Mouse (Mus musculus): ENCODE data around the gene Lcn12. TPM values are rescaled to one million over a fixed set of nuclear protein-coding genes. Genes with fewer than 3 reads are reported as not detected.

Gene Lcn12
- total and polyA plus RNA-seq, 3 experiments: not detected

DNA sequence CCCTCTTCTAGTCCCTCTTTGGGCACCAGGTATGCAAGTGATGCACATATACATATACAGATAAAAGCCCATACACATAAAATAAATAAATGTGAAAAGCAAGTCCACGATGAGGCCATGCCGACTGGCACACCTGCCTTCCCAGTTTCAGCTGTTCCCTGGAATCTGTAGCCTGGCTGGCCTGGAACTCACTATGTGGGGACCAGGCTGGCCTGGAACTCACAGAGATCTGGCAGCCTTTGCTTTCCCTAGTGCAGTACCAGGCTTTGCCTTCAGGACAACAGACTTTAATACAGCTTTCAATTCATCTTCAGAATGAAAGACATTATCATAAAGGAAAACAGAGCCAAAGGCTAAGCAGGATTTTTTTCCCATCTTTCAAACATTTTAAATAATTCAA is 40.0 kb upstream of the Lcn12 start:
- no peak for ATAC-seq (ENCODE audit: extremely low read depth, insufficient number of reproducible peaks, low FRiP score, poor library complexity, severe bottlenecking)
- Histone ChIP-seq H3K36me3 (replicated peaks) (peaks cover 94% of the 10 kb centered on the region), H3K9me3 (replicated peaks) (no peaks in the 10 kb centered on the region)

GRCm38 (mm10) chr2:25526510-25527302 is 33.0 kb upstream of the Lcn12 start:
- Histone ChIP-seq H3K36me3 (replicated peaks) (peaks cover 98% of the 10 kb centered on the region), H3K27me3 (ENCODE audit: insufficient read depth, low read length) (no peaks in the 10 kb centered on the region), H3K9me3 (replicated peaks) (no peaks in the 10 kb centered on the region), H3K4me3 (ENCODE audit: low read depth, low read length) (no peak overlapping the region), H3K4me1 (ENCODE audit: insufficient read depth, low read depth, low read length) (no peaks in the 10 kb centered on the region)
- ATAC-seq (ENCODE audit: extremely low read depth, insufficient number of reproducible peaks, low FRiP score, poor library complexity, severe bottlenecking): no peak
- no peak for DNase-seq (ENCODE audit: low spot score)
- TF ChIP-seq GATA1 (IDR thresholded peaks at IDR 0.05; ENCODE audit: borderline replicate concordance, low read length): no peak

More for the DNA sequence above, 40.0 kb upstream of the Lcn12 start:
- TF ChIP-seq CTCF (IDR thresholded peaks at IDR 0.05; ENCODE audit: low read depth, low read length) (no peak), GATA1 (IDR thresholded peaks at IDR 0.05; ENCODE audit: borderline replicate concordance, low read length) (no peak), TAL1 (conservative IDR thresholded peaks at IDR 0.05; ENCODE audit: low read depth, low read length) (no peak)
- H3K27me3 ChIP-seq (ENCODE audit: insufficient read depth, low read length): no peaks in the 10 kb centered on the region
- no peak overlapping the region for H3K4me3 ChIP-seq (ENCODE audit: low read depth, low read length)
- DNase-seq (ENCODE audit: low spot score): no peak
- peaks cover 14% of the 10 kb centered on the region for H3K4me1 ChIP-seq (ENCODE audit: insufficient read depth, low read depth, low read length)

GRCm38 (mm10) chr2:25509912-25510311 is 16.2 kb upstream of the Lcn12 start:
- Histone ChIP-seq H3K9me3 (replicated peaks) (no peaks in the 10 kb centered on the region), H3K4me1 (ENCODE audit: insufficient read depth, low read depth, low read length) (no peaks in the 10 kb centered on the region), H3K27me3 (ENCODE audit: insufficient read depth, low read length) (peaks cover 16% of the 10 kb centered on the region), H3K36me3 (replicated peaks) (peaks cover 21% of the 10 kb centered on the region), H3K4me3 (ENCODE audit: low read depth, low read length) (no peak overlapping the region)
- TF ChIP-seq GATA1 (IDR thresholded peaks at IDR 0.05; ENCODE audit: borderline replicate concordance, low read length): no peak
- TF ChIP-seq GATA2 (IDR thresholded peaks at IDR 0.05; ENCODE audit: borderline replicate concordance, low read depth, low read length): no peak
- no peak for TF ChIP-seq POLR2AphosphoS5 (IDR thresholded peaks at IDR 0.05; ENCODE audit: insufficient replicate concordance, low read depth, low read length)
- no peak for TF ChIP-seq CTCF (IDR thresholded peaks at IDR 0.05; ENCODE audit: low read depth, low read length)
- TF ChIP-seq TAL1 (conservative IDR thresholded peaks at IDR 0.05; ENCODE audit: low read depth, low read length): no peak
- ATAC-seq (ENCODE audit: extremely low read depth, insufficient number of reproducible peaks, low FRiP score, poor library complexity, severe bottlenecking): no peak
- no peak for DNase-seq (ENCODE audit: low spot score)

DNA sequence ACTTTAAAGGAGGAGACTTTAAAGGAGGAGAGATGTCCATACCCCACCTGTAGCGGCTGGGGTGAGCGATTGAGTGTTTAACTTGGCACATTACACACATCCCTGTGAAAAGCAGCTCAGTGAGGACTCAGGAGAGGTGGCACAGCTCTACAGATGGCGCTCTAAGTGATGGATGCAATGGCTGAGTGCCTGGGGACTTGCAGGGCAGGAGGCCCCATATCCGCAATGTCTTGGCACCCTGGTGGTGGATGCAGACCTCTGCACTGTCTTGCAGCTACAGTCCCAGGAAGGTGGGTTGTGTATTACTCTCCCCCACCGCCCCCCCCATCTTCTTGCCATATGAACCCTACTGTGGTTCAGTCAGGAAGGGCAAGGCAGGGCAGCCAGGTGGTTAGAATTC is 13.3 kb upstream of the Lcn12 start:
- H3K4me1 ChIP-seq (ENCODE audit: insufficient read depth, low read depth, low read length): peaks cover 15% of the 10 kb centered on the region
- peaks cover 10% of the 10 kb centered on the region; the same call in 1 of the 2 replicates for H3K27me3 ChIP-seq (ENCODE audit: insufficient read depth, low read length)
- H3K4me3 ChIP-seq (ENCODE audit: low read depth, low read length): no peak overlapping the region
- no peak for TF ChIP-seq GATA2 (IDR thresholded peaks at IDR 0.05; ENCODE audit: borderline replicate concordance, low read depth, low read length)
- TF ChIP-seq POLR2AphosphoS5 (IDR thresholded peaks at IDR 0.05; ENCODE audit: insufficient replicate concordance, low read depth, low read length): no peak
- no peak for TF ChIP-seq CTCF (IDR thresholded peaks at IDR 0.05; ENCODE audit: low read depth, low read length)
- no peak for DNase-seq (ENCODE audit: low spot score)
- ATAC-seq (ENCODE audit: extremely low read depth, insufficient number of reproducible peaks, low FRiP score, poor library complexity, severe bottlenecking): no peak
- H3K36me3 ChIP-seq (replicated peaks): peaks cover 51% of the 10 kb centered on the region
- no peaks in the 10 kb centered on the region for H3K9me3 ChIP-seq (replicated peaks)

GRCm38 (mm10) chr2:25505860-25506259 is 12.1 kb upstream of the Lcn12 start:
- Histone ChIP-seq H3K4me3 (ENCODE audit: low read depth, low read length) (no peak overlapping the region), H3K27me3 (ENCODE audit: insufficient read depth, low read length) (peaks cover 5% of the 10 kb centered on the region; the same call in 1 of the 2 replicates), H3K9me3 (replicated peaks) (no peaks in the 10 kb centered on the region), H3K36me3 (replicated peaks) (peaks cover 56% of the 10 kb centered on the region), H3K4me1 (ENCODE audit: insufficient read depth, low read depth, low read length) (peaks cover 24% of the 10 kb centered on the region)
- ATAC-seq (ENCODE audit: extremely low read depth, insufficient number of reproducible peaks, low FRiP score, poor library complexity, severe bottlenecking) (no peak), DNase-seq (ENCODE audit: low spot score) (no peak)
- TF ChIP-seq POLR2AphosphoS5 (IDR thresholded peaks at IDR 0.05; ENCODE audit: insufficient replicate concordance, low read depth, low read length) (no peak), GATA1 (IDR thresholded peaks at IDR 0.05; ENCODE audit: borderline replicate concordance, low read length) (no peak), TAL1 (conservative IDR thresholded peaks at IDR 0.05; ENCODE audit: low read depth, low read length) (no peak), CTCF (IDR thresholded peaks at IDR 0.05; ENCODE audit: low read depth, low read length) (no peak), GATA2 (IDR thresholded peaks at IDR 0.05; ENCODE audit: borderline replicate concordance, low read depth, low read length) (no peak)

GRCm38 (mm10) chr2:25505000-25505399 is 11.3 kb upstream of the Lcn12 start:
- no peak overlapping the region for H3K4me3 ChIP-seq (ENCODE audit: low read depth, low read length)
- H3K9me3 ChIP-seq (replicated peaks): no peaks in the 10 kb centered on the region
- DNase-seq (ENCODE audit: low spot score) (no peak), ATAC-seq (ENCODE audit: extremely low read depth, insufficient number of reproducible peaks, low FRiP score, poor library complexity, severe bottlenecking) (no peak)
- peaks cover 56% of the 10 kb centered on the region for H3K36me3 ChIP-seq (replicated peaks)
- TF ChIP-seq CTCF (IDR thresholded peaks at IDR 0.05; ENCODE audit: low read depth, low read length): no peak
- TF ChIP-seq POLR2AphosphoS5 (IDR thresholded peaks at IDR 0.05; ENCODE audit: insufficient replicate concordance, low read depth, low read length): no peak
- TF ChIP-seq TAL1 (conservative IDR thresholded peaks at IDR 0.05; ENCODE audit: low read depth, low read length): no peak
- TF ChIP-seq GATA2 (IDR thresholded peaks at IDR 0.05; ENCODE audit: borderline replicate concordance, low read depth, low read length): no peak
- TF ChIP-seq GATA1 (IDR thresholded peaks at IDR 0.05; ENCODE audit: borderline replicate concordance, low read length): no peak
- peaks cover 28% of the 10 kb centered on the region for H3K4me1 ChIP-seq (ENCODE audit: insufficient read depth, low read depth, low read length)
- H3K27me3 ChIP-seq (ENCODE audit: insufficient read depth, low read length): peaks cover 5% of the 10 kb centered on the region; the same call in 1 of the 2 replicates

All from G1E (cell line).